ENCODE assay signal across 34 mouse cellular contexts in the genomic region with DNA sequence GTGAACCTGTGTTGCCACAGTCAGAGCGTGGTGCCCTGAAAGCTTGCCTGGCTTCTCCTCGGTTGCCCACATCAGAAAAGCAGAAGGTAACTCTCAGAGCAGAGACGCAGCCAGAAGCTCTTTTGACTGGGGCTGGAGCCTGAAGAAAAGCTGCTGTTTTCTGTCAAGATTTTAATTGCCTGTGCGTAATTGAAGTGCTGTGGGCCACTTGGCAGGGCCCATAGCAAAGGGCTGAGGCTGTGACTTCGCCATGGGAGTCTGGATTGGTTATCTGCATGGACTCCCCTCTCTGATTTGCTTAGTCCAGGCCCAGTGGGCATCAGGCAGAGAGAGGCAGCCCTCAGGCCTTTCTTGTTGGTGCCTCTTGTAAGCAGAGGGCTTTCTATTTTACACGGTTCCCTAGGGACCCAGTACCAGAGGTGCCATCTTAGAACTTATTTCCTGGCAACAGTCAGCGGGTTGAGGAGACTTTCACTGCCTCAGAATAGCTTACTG. TPM values are rescaled to one million over a fixed set of nuclear protein-coding genes. Genes with fewer than 3 reads are reported as not detected.
DNase-seq lines count a peak whose midpoint lies in the region; ATAC-seq lines count a peak whose summit lies in the region.
"Had no signal": no experiment of that assay in that cellular context is flagged by ENCODE, and none has a peak within 500 bp of the region (broad histone marks: within the 10 kb centered on the region; RNA-seq: fewer than 3 reads in every experiment).

No protein-coding gene starts in this region.

- no peak overlapping the region for H3K9ac ChIP-seq in forebrain, embryonic 16.5 days (replicated peaks; ENCODE audit: low read depth, low read length)
- no peak overlapping the region for H3K9ac ChIP-seq in forebrain, embryonic 13.5 days
- H3K9ac ChIP-seq: embryonic facial prominence, embryonic 15.5 days; hindbrain, embryonic 15.5 days; intestine, embryonic 15.5 days; limb, embryonic 15.5 days; liver, embryonic 13.5 days; midbrain, embryonic 13.5 days had no signal

- DNase-seq in left cerebral cortex, postnatal 4 days, result peak; percentile 47
- DNase-seq in left cerebral cortex, adult 8-10 months (ENCODE audit: low spot score in 2 of 2), result no peak
- peak; percentile 91 for DNase-seq in MN1 (ENCODE audit: low spot score)
- DNase-seq in splenic B cell, adult 2 months (ENCODE audit: low read depth, low spot score), result peak; percentile 61
- no peak for DNase-seq in testis, postnatal 14 days (ENCODE audit: low spot score)
- DNase-seq: adrenal gland, adult 8-10 months; cerebellum, adult 11-12 months; cerebellum, adult 9-11 months; gastrocnemius, postnatal 36 days; heart, adult 18-20 months; heart, postnatal 4 days; kidney, adult 2 months; kidney, postnatal 4 days; liver, embryonic 13.5 days; lung, adult 18-20 months; lung, postnatal 10 days; right cerebral cortex, adult 18-20 months; thymus, postnatal 14 days had no signal

- no peaks in the 10 kb centered on the region for H3K27me3 ChIP-seq in forebrain, embryonic 16.5 days (replicated peaks; ENCODE audit: control insufficient read depth, insufficient read depth, low read length)
- H3K27me3 ChIP-seq in forebrain, embryonic 13.5 days, result no peaks in the 10 kb centered on the region
- no peaks in the 10 kb centered on the region for H3K27me3 ChIP-seq in splenic B cell, adult 2 months (ENCODE audit: control insufficient read depth, insufficient read depth, low read length, poor library complexity, severe bottlenecking)
- H3K27me3 ChIP-seq: embryonic facial prominence, embryonic 15.5 days; hindbrain, embryonic 15.5 days; intestine, embryonic 15.5 days; limb, embryonic 15.5 days; liver, embryonic 13.5 days; midbrain, embryonic 13.5 days had no signal

- H3K4me3 ChIP-seq in forebrain, embryonic 16.5 days (replicated peaks; ENCODE audit: low read length), result no peak overlapping the region
- no peak overlapping the region for H3K4me3 ChIP-seq in forebrain, embryonic 13.5 days
- H3K4me3 ChIP-seq: embryonic facial prominence, embryonic 10.5 days; embryonic facial prominence, embryonic 15.5 days; hindbrain, embryonic 15.5 days; intestine, embryonic 15.5 days; limb, embryonic 10.5 days; limb, embryonic 15.5 days; liver, embryonic 13.5 days; midbrain, embryonic 13.5 days had no signal

- peak; percentile 18; the same call in 1 of the 2 replicates for ATAC-seq in forebrain, embryonic 16.5 days
- no peak for ATAC-seq in forebrain, embryonic 13.5 days
- ATAC-seq: activated CD4-positive, CD25-positive, alpha-beta regulatory T cell, adult 4 months; CD4-positive, CD25-positive, alpha-beta regulatory T cell, adult 4 months; intestine, embryonic 15.5 days; midbrain, embryonic 13.5 days had no signal

- 55% methylated on average over 7 of the region's 7 CpGs for WGBS in forebrain, embryonic 16.5 days
- 67% methylated on average over 7 of the region's 7 CpGs for WGBS in forebrain, embryonic 13.5 days

- intact Hi-C loops in left cerebral cortex, postnatal 4 days (cut with DNase I), result no loop called here

- no peak overlapping the region for H3K4me2 ChIP-seq in forebrain, embryonic 16.5 days (ENCODE audit: low read length)
- H3K4me2 ChIP-seq in forebrain, embryonic 13.5 days, result no peak overlapping the region
- H3K4me2 ChIP-seq: embryonic facial prominence, embryonic 15.5 days; heart, embryonic 11.5 days; hindbrain, embryonic 15.5 days; intestine, embryonic 15.5 days; limb, embryonic 15.5 days; liver, embryonic 13.5 days; midbrain, embryonic 13.5 days had no signal

- H3K36me3 ChIP-seq in forebrain, embryonic 16.5 days (ENCODE audit: control insufficient read depth, insufficient read depth), result peaks cover 5% of the 10 kb centered on the region; the same call in 1 of the 2 replicates
- 0 out of 2 replicates have a peak, but pooled peaks cover 3% of the 10 kb centered on the region for H3K36me3 ChIP-seq in forebrain, embryonic 13.5 days (ENCODE audit: poor library complexity, severe bottlenecking)
- peaks cover 4% of the 10 kb centered on the region for H3K36me3 ChIP-seq in splenic B cell, adult 2 months (ENCODE audit: control insufficient read depth, insufficient read depth, low read length, poor library complexity, severe bottlenecking)
- H3K36me3 ChIP-seq: embryonic facial prominence, embryonic 10.5 days; embryonic facial prominence, embryonic 15.5 days; intestine, embryonic 15.5 days; limb, embryonic 10.5 days; limb, embryonic 15.5 days; liver, embryonic 13.5 days had no signal

- 0 out of 2 replicates have a peak, but pooled peaks cover 4% of the 10 kb centered on the region for H3K4me1 ChIP-seq in forebrain, embryonic 16.5 days (replicated peaks; ENCODE audit: control insufficient read depth, insufficient read depth, low read length)
- peaks cover 14% of the 10 kb centered on the region for H3K4me1 ChIP-seq in forebrain, embryonic 13.5 days
- H3K4me1 ChIP-seq: embryonic facial prominence, embryonic 10.5 days; embryonic facial prominence, embryonic 15.5 days; hindbrain, embryonic 15.5 days; intestine, embryonic 15.5 days; limb, embryonic 15.5 days; liver, embryonic 13.5 days had no signal

- H3K27ac ChIP-seq in forebrain, embryonic 16.5 days (ENCODE audit: low read length), result no peak overlapping the region
- no peak overlapping the region for H3K27ac ChIP-seq in forebrain, embryonic 13.5 days
- H3K27ac ChIP-seq: embryonic facial prominence, embryonic 10.5 days; embryonic facial prominence, embryonic 15.5 days; hindbrain, embryonic 15.5 days; intestine, embryonic 15.5 days; kidney, postnatal 0 days; limb, embryonic 10.5 days; limb, embryonic 15.5 days; liver, embryonic 13.5 days; macrophage; midbrain, embryonic 13.5 days had no signal

- H3K9me3 ChIP-seq in forebrain, embryonic 16.5 days (ENCODE audit: control insufficient read depth, low read length), result no peaks in the 10 kb centered on the region
- no peaks in the 10 kb centered on the region for H3K9me3 ChIP-seq in forebrain, embryonic 13.5 days (replicated peaks)
- H3K9me3 ChIP-seq: embryonic facial prominence, embryonic 10.5 days; embryonic facial prominence, embryonic 15.5 days; hindbrain, embryonic 15.5 days; intestine, embryonic 15.5 days; limb, embryonic 10.5 days; limb, embryonic 15.5 days; liver, embryonic 13.5 days; midbrain, embryonic 13.5 days had no signal

RNA-seq across cellular contexts. Expression of a gene that starts 36.1 kb away (rescaled TPM):
- 2.6 and 4.3 TPM in 2 replicates for polyA plus RNA-seq in forebrain, embryonic 16.5 days (2015; fragmentation: Nextera tagmentation; extraction: Ambion mirVana)
- polyA plus RNA-seq in forebrain, embryonic 13.5 days (2015; fragmentation: Nextera tagmentation; extraction: Ambion mirVana), result 0.40 and 0.68 TPM in 2 replicates
- total RNA-seq in left cerebral cortex, postnatal 4 days (2021), result 10 to 100 TPM; 33.2 to 36.8 TPM
- total RNA-seq in left cerebral cortex, adult 8-10 months (2022), result 10 to 100 TPM; 34.8 to 40.7 (median 36.0) TPM
- total RNA-seq: gastrocnemius, adult 18-20 months; gastrocnemius, postnatal 36 days; heart, postnatal 4 days had no signal
- polyA plus RNA-seq: embryonic facial prominence, embryonic 10.5 days; heart, embryonic 11.5 days; heart, embryonic 16.5 days; kidney, postnatal 0 days; limb, embryonic 10.5 days; liver, embryonic 13.5 days; macrophage had no signal

Comparison
In these comparisons a context has a peak if more than half of its experiments do, and no peak if none do; other contexts are left out.
1. DNase-seq: peak in left cerebral cortex, postnatal 4 days (single experiment), MN1 (single experiment) and splenic B cell, adult 2 months (single experiment); none in left cerebral cortex, adult 8-10 months (0 of 2) and testis, postnatal 14 days (single experiment).